Mouse (Mus musculus) heart, embryonic 14.5 days (tissue): ENCODE data around the gene Mpz. TPM values are rescaled to one million over a fixed set of nuclear protein-coding genes. Genes with fewer than 3 reads are reported as not detected.

Source experiments
- ATAC-seq: fragments of 200-750 bp; cut with Nextera tagmentation; 2 replicates; pipeline ENCODE4 v1.8.0; 2017; ENCODE audit warnings: low read depth, moderate TSS enrichment; ENCODE audit not compliant: insufficient number of reproducible peaks, insufficient read depth, low FRiP score
- H3K27ac ChIP-seq, 2 experiments: fragments of 200-500 bp in 1 of 2; fragments of 300-500 bp in 1 of 2; sonication (generic) in 1 of 2; replicated peaks in 1 of 2; 2 replicates each; pipeline ENCODE4 v1.5.1; 2012 to 2014; ENCODE audit warnings: low read depth in 2 of 2, low read length in 2 of 2, control low read depth in 1 of 2, mild to moderate bottlenecking in 1 of 2, mixed read lengths in 1 of 2; ENCODE audit not compliant: control insufficient read depth in 1 of 2, insufficient read depth in 1 of 2
- H3K27me3 ChIP-seq: fragments of 300-500 bp; sonication (generic); 2 replicates; pipeline ENCODE4 v1.6.1; 2014; ENCODE audit warnings: mild to moderate bottlenecking, low read length, control low read depth; ENCODE audit not compliant: control insufficient read depth, insufficient read depth
- H3K36me3 ChIP-seq: fragments of 300-500 bp; sonication (generic); 2 replicates; pipeline ENCODE4 v1.6.1; 2014; ENCODE audit warnings: mild to moderate bottlenecking, control low read depth, low read length, mixed read lengths; ENCODE audit not compliant: control insufficient read depth, insufficient read depth
- H3K4me1 ChIP-seq, 2 experiments: fragments of 200-500 bp in 1 of 2; fragments of 300-500 bp in 1 of 2; sonication (generic) in 1 of 2; 2 replicates each; pipeline ENCODE4 v1.6.1; 2012 to 2014; ENCODE audit warnings: low read length in 2 of 2, control low read depth in 1 of 2, mixed read lengths in 1 of 2; ENCODE audit not compliant: control insufficient read depth in 2 of 2, insufficient read depth in 2 of 2
- H3K4me2 ChIP-seq: fragments of 300-500 bp; sonication (generic); 2 replicates; pipeline ENCODE4 v1.6.1; 2014; ENCODE audit warnings: mild to moderate bottlenecking, low read length
- H3K4me3 ChIP-seq, 2 experiments: fragments of 200-500 bp in 1 of 2; fragments of 300-500 bp in 1 of 2; sonication (generic) in 1 of 2; 2 replicates each; pipeline ENCODE4 v1.5.1; 2012 to 2014; ENCODE audit warnings: low read length in 2 of 2, mild to moderate bottlenecking in 2 of 2, control low read depth in 1 of 2, low read depth in 1 of 2, moderate library complexity in 1 of 2; ENCODE audit not compliant: control insufficient read depth in 1 of 2, insufficient read depth in 1 of 2
- H3K9ac ChIP-seq: fragments of 300-500 bp; sonication (generic); 2 replicates; pipeline ENCODE4 v1.6.1; 2014; ENCODE audit warnings: mild to moderate bottlenecking, low read length
- H3K9me3 ChIP-seq: fragments of 300-500 bp; sonication (generic); 2 replicates; pipeline ENCODE4 v1.6.1; 2016; ENCODE audit warnings: low read length, control low read depth; ENCODE audit not compliant: control insufficient read depth
- WGBS: fragments of 180-500 bp; shearing (Covaris S2); extraction: QIAGEN DNeasy Blood & Tissue Kit; methylation state at CpG from one replicate; pipeline ENCODE4 v1.1.7; 2014; 5-methylcytosine and 5-hydroxymethylcytosine counted together
- polyA plus RNA-seq: library from polyadenylated mRNA; unstranded; fragments of >200 nt; fragmentation: Nextera tagmentation; extraction: Ambion mirVana; gene quantifications from 2 replicates; pipeline ENCODE4 v1.2.1, GENCODE M21; 2014

Mpz gene
- polyA plus RNA-seq, 1 experiment from 2014 or later, result not detected

DNA sequence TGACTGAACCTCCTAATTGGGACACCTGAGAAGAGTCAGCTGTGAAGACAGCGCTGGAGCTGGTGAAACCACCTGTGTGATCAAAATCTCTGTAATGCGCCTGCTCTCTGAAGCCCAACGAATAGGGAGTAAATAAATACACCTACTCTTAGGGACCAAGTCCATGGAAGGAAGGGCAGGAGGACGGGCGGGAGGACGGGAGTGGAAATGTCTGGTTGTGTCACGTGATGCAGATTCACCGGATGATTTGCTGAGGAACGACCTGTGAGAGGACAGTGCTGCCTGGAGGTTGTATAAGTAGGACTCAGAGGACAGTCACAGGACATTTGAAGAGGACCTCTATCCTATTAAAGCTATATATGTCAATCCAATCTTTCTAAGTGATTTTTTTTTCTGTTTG, 40.9 kb upstream of the Mpz start:
- Histone ChIP-seq H3K4me2 (no peak overlapping the region), H3K9ac (peak overlapping the region; percentile 4; the same call in 1 of the 2 replicates), H3K36me3 (no peaks in the 10 kb centered on the region), H3K4me1 (peaks cover 4 to 5% of the 10 kb centered on the region in 2 experiments), H3K27me3 (no peaks in the 10 kb centered on the region), H3K4me3 (no peak overlapping the region), H3K27ac (no peak overlapping the region), H3K9me3 (no peaks in the 10 kb centered on the region)
- WGBS, result 33% methylated on average over 9 of the region's 9 CpGs
- ATAC-seq, result no peak

DNA sequence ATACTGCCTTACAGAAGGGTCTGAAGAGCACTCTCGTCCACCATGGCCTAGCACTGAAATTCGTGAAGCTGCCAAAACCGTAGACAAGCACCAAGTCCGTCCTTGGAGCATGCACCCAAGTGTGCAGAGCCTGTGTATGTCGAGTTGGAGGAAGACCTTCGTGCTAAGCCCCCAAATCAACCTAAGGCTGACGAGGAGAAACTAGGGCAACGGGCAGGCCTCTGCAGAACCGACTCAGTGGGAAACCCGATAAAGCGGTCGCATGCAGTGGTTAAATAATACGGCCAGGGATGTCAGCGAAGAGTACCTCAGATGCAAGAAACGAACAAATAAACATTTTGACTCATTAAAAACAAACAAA, 39.9 kb upstream of the Mpz start:
- no peaks in the 10 kb centered on the region for H3K9me3 ChIP-seq
- peak overlapping the region; percentile 80 for H3K9ac ChIP-seq
- H3K4me2 ChIP-seq, result peak overlapping the region; percentile 84
- H3K4me1 ChIP-seq, result peaks cover 4 to 5% of the 10 kb centered on the region in 2 experiments
- no peaks in the 10 kb centered on the region for H3K27me3 ChIP-seq
- H3K36me3 ChIP-seq, result no peaks in the 10 kb centered on the region
- H3K27ac ChIP-seq, result peak overlapping the region; percentile 70 to 86
- WGBS, result 14% methylated on average over 15 of the region's 15 CpGs
- no peak for ATAC-seq
- H3K4me3 ChIP-seq, result peak overlapping the region; percentile 57 to 73

DNA sequence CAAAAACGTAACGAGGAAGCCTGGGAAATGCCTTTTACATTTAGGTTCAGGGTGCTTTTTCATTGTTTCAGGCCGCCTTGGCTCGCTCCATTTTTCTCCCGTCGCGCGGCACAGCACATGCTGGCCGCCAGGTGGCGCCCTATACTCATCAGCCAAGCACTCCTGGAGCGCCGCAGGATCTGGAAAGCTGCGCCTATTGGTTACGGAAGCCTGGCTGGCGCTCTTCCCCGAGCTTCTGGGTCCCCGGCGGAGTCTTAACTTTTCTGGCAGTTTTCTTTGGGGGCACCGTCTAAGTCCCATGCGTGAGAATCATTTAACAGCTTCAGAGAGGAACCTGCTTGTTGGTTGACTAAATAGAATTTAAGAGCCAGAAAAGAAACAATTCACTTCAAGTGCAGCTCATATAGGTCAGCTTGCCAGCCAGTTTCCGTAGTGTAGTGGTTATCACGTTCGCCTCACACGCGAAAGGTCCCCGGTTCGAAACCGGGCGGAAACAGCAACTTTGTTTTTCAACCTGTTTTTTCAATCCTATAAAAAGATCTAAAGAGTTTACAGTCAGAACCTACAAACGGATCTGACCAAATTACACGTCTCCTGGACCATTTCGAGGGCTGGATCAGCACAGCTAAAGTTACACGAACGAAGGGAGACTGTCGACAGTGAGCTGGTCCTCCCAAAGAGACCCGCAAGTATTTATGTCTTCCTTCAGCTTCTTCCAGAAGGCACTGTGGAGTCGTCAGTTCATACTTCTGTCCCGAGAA, 39.3 kb upstream of the Mpz start:
- Histone ChIP-seq H3K4me2 (peak overlapping the region; percentile 84), H3K36me3 (no peaks in the 10 kb centered on the region), H3K4me1 (peaks cover 4 to 5% of the 10 kb centered on the region in 2 experiments), H3K9ac (peak overlapping the region; percentile 80), H3K4me3 (peak overlapping the region; percentile 57 to 73), H3K27ac (peak overlapping the region; percentile 70 to 86), H3K27me3 (no peaks in the 10 kb centered on the region), H3K9me3 (no peaks in the 10 kb centered on the region)
- ATAC-seq, result peak; percentile 85
- under 1% methylated on average over 38 of the region's 38 CpGs for WGBS

DNA sequence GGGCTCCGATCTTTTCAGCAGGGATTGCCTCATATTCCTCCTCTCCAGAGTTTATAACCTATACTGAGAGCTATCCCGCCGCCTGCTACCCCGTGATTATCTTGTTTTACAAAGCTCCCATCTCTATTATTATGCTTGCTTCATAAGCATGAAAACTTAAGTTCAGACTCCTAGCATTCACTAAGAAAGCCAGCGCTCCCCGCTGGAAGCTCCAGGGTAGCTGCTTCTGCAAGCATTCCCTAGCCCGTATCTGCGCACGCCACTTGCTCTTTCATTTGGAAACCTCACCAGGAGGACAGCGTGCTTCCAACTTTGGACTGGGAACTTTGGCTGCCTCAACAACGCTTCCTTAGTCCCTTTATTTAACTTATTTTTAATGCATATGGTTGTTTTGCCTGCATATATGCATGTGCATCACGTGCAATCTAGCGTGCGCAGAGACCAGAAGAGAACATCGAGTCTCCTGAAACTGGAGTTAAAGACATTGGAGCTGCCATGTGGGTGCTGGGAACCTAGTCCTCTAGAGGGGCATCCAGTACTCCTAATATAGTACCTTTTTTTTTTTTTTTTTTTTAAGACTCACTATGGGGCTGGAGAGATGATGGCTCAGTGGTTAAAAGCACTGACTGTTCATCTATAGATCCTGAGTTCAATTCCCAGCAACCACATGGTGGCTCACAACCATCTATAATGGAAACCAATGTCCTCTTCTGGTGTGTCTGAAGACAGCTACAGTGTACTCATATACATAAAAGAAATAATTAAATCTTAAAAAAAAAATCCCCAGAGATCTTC, 38.5 kb upstream of the Mpz start:
- peak overlapping the region; percentile 80 for H3K9ac ChIP-seq
- H3K27me3 ChIP-seq, result no peaks in the 10 kb centered on the region
- H3K9me3 ChIP-seq, result no peaks in the 10 kb centered on the region
- H3K4me3 ChIP-seq, result peak overlapping the region; percentile 57 to 73
- H3K27ac ChIP-seq, result peak overlapping the region; percentile 58 to 86
- peaks cover 4 to 5% of the 10 kb centered on the region in 2 experiments for H3K4me1 ChIP-seq
- ATAC-seq, result no peak
- H3K36me3 ChIP-seq, result no peaks in the 10 kb centered on the region
- 4% methylated on average over 15 of the region's 15 CpGs for WGBS
- H3K4me2 ChIP-seq, result peak overlapping the region; percentile 84

DNA sequence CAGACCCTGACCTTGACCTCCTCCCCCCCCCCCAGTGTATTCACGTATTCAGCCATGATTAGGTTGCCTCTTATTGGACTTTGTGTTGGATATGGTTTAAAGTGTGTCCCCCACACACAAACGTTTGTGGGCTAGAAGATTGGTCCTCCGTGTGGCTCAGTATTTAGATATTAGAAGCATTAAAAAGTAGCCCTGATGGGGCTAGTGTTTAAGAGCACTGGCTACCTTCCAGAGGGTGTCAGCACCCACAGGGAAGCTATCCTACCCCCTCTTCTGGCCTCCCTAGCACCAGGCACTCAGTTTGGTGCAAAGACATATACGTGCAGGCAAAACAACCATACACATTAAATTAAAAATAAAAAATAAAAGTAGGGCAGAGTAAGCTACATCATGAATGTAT, 37.5 kb upstream of the Mpz start:
- Histone ChIP-seq H3K27me3 (no peaks in the 10 kb centered on the region), H3K9ac (peak overlapping the region; percentile 80; the same call in 1 of the 2 replicates), H3K4me3 (no peak overlapping the region), H3K4me2 (no peak overlapping the region), H3K27ac (no peak overlapping the region), H3K4me1 (peaks cover 4 to 5% of the 10 kb centered on the region in 2 experiments), H3K9me3 (no peaks in the 10 kb centered on the region), H3K36me3 (no peaks in the 10 kb centered on the region)
- no peak for ATAC-seq
- WGBS, result 88% methylated on average over 4 of the region's 4 CpGs

DNA sequence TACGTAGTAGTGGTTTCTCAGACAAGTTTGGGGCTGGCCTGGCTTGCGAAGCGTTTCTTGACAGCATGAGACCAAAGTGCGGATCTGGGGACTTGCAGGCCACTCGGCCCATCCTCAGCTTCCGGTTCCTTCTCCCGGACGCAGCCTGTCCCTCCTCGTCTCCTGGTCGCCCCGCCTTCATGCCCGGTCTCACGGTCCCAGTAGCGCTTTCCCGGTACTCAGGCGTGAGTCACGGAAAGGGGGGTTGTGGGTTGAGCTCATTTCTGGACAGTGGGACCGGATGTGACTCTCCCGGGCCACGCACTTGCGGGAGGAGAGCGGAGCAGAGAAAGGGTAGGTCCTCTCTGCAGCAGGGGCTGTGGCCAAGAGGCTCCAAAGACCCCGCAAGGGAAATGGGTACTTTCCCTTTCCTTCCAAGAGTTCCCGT, 36.6 kb upstream of the Mpz start, which contains the start of gene Cfap126:
Cfap126 (plus strand) TSS at position 46 of the 427 bp plus-strand sequence.
- Histone ChIP-seq H3K36me3 (no peaks in the 10 kb centered on the region), H3K4me3 (peak within 1 kb of the TSS; percentile 47 to 73), H3K9ac (peak within 1 kb of the TSS; percentile 80), H3K27ac (peak within 1 kb of the TSS; percentile 85 to 87), H3K27me3 (no peaks in the 10 kb centered on the region), H3K9me3 (no peaks in the 10 kb centered on the region), H3K4me2 (peak within 1 kb of the TSS; percentile 78), H3K4me1 (peaks cover 4 to 5% of the 10 kb centered on the region in 2 experiments)
- under 1% methylated on average over 24 of the region's 24 CpGs for WGBS
- ATAC-seq, result peak; percentile 59

DNA sequence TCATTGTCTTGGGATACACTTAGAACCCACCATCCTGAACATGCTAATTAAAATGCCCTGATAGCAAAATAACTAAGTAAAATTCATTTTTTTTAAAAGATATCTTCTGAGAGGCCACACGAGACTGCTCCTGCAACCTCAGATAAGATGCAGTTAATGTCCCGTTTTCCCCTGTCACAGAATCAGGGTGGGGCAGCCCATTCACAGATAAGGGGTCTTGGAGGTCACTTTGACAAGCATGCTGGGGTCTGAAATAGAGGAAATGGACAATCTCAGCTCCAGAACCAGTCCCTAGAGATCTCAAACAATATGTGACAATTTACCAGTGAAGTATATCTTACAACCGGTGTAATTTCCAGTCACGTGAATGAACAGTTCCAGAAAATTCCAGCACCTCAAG, 34.2 kb upstream of the Mpz start:
- Histone ChIP-seq H3K4me1 (peaks cover 5 to 14% of the 10 kb centered on the region in 2 experiments), H3K9ac (no peak overlapping the region), H3K36me3 (no peaks in the 10 kb centered on the region), H3K9me3 (no peaks in the 10 kb centered on the region), H3K4me3 (no peak overlapping the region), H3K27me3 (no peaks in the 10 kb centered on the region), H3K27ac (no peak overlapping the region), H3K4me2 (no peak overlapping the region)
- WGBS, result 29% methylated on average over 4 of the region's 4 CpGs
- no peak for ATAC-seq
